Mouse (Mus musculus): ENCODE data around the gene Rhox3a2. TPM values are rescaled to one million over a fixed set of nuclear protein-coding genes. Genes with fewer than 3 reads are reported as not detected.

The Rhox3a2 gene
- polyA plus RNA-seq (2015; fragmentation: Nextera tagmentation; extraction: Ambion mirVana), result not detected in 2 replicates

GRCm38 (mm10) chrX:37379728-37380127 is at the start of gene Rhox3a2:
Gene Rhox3a2, plus strand, starts transcription at chrX:37380028.

GRCm38 (mm10) chrX:37390548-37390947 is 10.7 kb downstream of the Rhox3a2 start, which contains the start of gene Rhox4a2:
Gene Rhox4a2, plus strand, starts transcription at chrX:37390848.

GRCm38 (mm10) chrX:37411767-37412166 is 31.9 kb downstream of the Rhox3a2 start, which contains the start of gene Rhox2b:
Gene Rhox2b, plus strand, starts transcription at chrX:37412067.

GRCm38 (mm10) chrX:37432194-37432593 is 52.4 kb downstream of the Rhox3a2 start, which contains the start of gene Rhox4b:
Gene Rhox4b, plus strand, starts transcription at chrX:37432494.

Other genes starting within 250 kb of the Rhox3a2 start
- gene Akap14, start 211.2 kb upstream of the Rhox3a2 start, polyA plus RNA-seq (2015; fragmentation: Nextera tagmentation; extraction: Ambion mirVana), result 0.16 TPM in 1 of 2 replicates, not detected in the other
- 789 and 799 TPM in 2 replicates for gene Ndufa1, start 188.9 kb upstream of the Rhox3a2 start, polyA plus RNA-seq (2015; fragmentation: Nextera tagmentation; extraction: Ambion mirVana)
- gene Rnf113a1, start 188.8 kb upstream of the Rhox3a2 start, polyA plus RNA-seq (2015; fragmentation: Nextera tagmentation; extraction: Ambion mirVana), result 8.5 and 9.6 TPM in 2 replicates
- gene Gm9, start 169.0 kb upstream of the Rhox3a2 start, polyA plus RNA-seq (2015; fragmentation: Nextera tagmentation; extraction: Ambion mirVana), result not detected in 2 replicates
- not detected in 2 replicates for gene Rhox1, start 157.8 kb upstream of the Rhox3a2 start, polyA plus RNA-seq (2015; fragmentation: Nextera tagmentation; extraction: Ambion mirVana)
- not detected in 2 replicates for gene Rhox2a, start 135.1 kb upstream of the Rhox3a2 start, polyA plus RNA-seq (2015; fragmentation: Nextera tagmentation; extraction: Ambion mirVana)
- not detected in 2 replicates for gene Rhox3a, start 130.1 kb upstream of the Rhox3a2 start, polyA plus RNA-seq (2015; fragmentation: Nextera tagmentation; extraction: Ambion mirVana)
- not detected in 2 replicates for gene Rhox4a, start 114.7 kb upstream of the Rhox3a2 start, polyA plus RNA-seq (2015; fragmentation: Nextera tagmentation; extraction: Ambion mirVana)
- not detected in 2 replicates for gene Rhox4a2, start 10.8 kb downstream of the Rhox3a2 start, polyA plus RNA-seq (2015; fragmentation: Nextera tagmentation; extraction: Ambion mirVana)
- gene Rhox2b, start 32.0 kb downstream of the Rhox3a2 start, polyA plus RNA-seq (2015; fragmentation: Nextera tagmentation; extraction: Ambion mirVana), result not detected in 2 replicates
- gene Rhox4b, start 52.5 kb downstream of the Rhox3a2 start, polyA plus RNA-seq (2015; fragmentation: Nextera tagmentation; extraction: Ambion mirVana), result not detected in 2 replicates
- not detected in 2 replicates for gene Rhox2c, start 73.7 kb downstream of the Rhox3a2 start, polyA plus RNA-seq (2015; fragmentation: Nextera tagmentation; extraction: Ambion mirVana)
- gene Rhox3c, start 78.6 kb downstream of the Rhox3a2 start, polyA plus RNA-seq (2015; fragmentation: Nextera tagmentation; extraction: Ambion mirVana), result not detected in 2 replicates
- gene Rhox4c, start 100.3 kb downstream of the Rhox3a2 start, polyA plus RNA-seq (2015; fragmentation: Nextera tagmentation; extraction: Ambion mirVana), result not detected in 2 replicates
- gene Rhox2d, start 113.4 kb downstream of the Rhox3a2 start, polyA plus RNA-seq (2015; fragmentation: Nextera tagmentation; extraction: Ambion mirVana), result not detected in 2 replicates
- gene Rhox4d, start 134.3 kb downstream of the Rhox3a2 start, polyA plus RNA-seq (2015; fragmentation: Nextera tagmentation; extraction: Ambion mirVana), result not detected in 2 replicates
- gene Rhox2e, start 150.4 kb downstream of the Rhox3a2 start, polyA plus RNA-seq (2015; fragmentation: Nextera tagmentation; extraction: Ambion mirVana), result not detected in 2 replicates
- gene Rhox3e, start 162.0 kb downstream of the Rhox3a2 start, polyA plus RNA-seq (2015; fragmentation: Nextera tagmentation; extraction: Ambion mirVana), result not detected in 2 replicates
- gene Rhox4e, start 177.4 kb downstream of the Rhox3a2 start, polyA plus RNA-seq (2015; fragmentation: Nextera tagmentation; extraction: Ambion mirVana), result not detected in 2 replicates
- gene Rhox2f, start 191.4 kb downstream of the Rhox3a2 start, polyA plus RNA-seq (2015; fragmentation: Nextera tagmentation; extraction: Ambion mirVana), result not detected in 2 replicates
- not detected in 2 replicates for gene Rhox3f, start 201.0 kb downstream of the Rhox3a2 start, polyA plus RNA-seq (2015; fragmentation: Nextera tagmentation; extraction: Ambion mirVana)
- not detected in 2 replicates for gene Rhox4f, start 227.7 kb downstream of the Rhox3a2 start, polyA plus RNA-seq (2015; fragmentation: Nextera tagmentation; extraction: Ambion mirVana)
- not detected in 2 replicates for gene Rhox3g, start 248.6 kb downstream of the Rhox3a2 start, polyA plus RNA-seq (2015; fragmentation: Nextera tagmentation; extraction: Ambion mirVana)